Mouse (Mus musculus) heart, adult 8-10 months (tissue): ENCODE measurements around the gene Oasl1. TPM values are rescaled to one million over a fixed set of nuclear protein-coding genes. Genes with fewer than 3 reads are reported as not detected.
"Not testable (repeated sequence)": the region's sequence is repeated elsewhere in the genome, so short reads cannot be mapped to it uniquely, and the experiment has no call there.

Experiments
- DNase-seq: peaks from one replicate; pipeline ENCODE4 v3.0.0; 2022; ENCODE audit warnings: low spot score
- total RNA-seq, 4 experiments: library from RNA; stranded (reverse); gene quantifications; 2 replicates each; pipeline ENCODE4 v1.2.4; 2022

The Oasl1 gene
- total RNA-seq: under 1 TPM; 0.44 to 0.72 (median 0.59) TPM

- peak; percentile 42 for DNase-seq
Observed at GRCm38 (mm10) chr5:114922998-114923473, at the start of gene Oasl1. TSS of gene Oasl1 (plus strand) at chr5:114923240.

- DNase-seq: no peak
Observed at GRCm38 (mm10) chr5:114875858-114876257, 47.2 kb upstream of the Oasl1 start.

GRCm38 (mm10) chr5:114876331-114876730 is 46.7 kb upstream of the Oasl1 start:
- DNase-seq: no peak

- DNase-seq: no peak
Observed at GRCm38 (mm10) chr5:114877487-114877886, 45.6 kb upstream of the Oasl1 start.

GRCm38 (mm10) chr5:114879399-114879798 is 43.6 kb upstream of the Oasl1 start:
- no peak for DNase-seq

- not testable (repeated sequence) for DNase-seq
Observed at GRCm38 (mm10) chr5:114882319-114882718, 40.7 kb upstream of the Oasl1 start.

- no peak for DNase-seq
Observed at GRCm38 (mm10) chr5:114883022-114883421, 40.0 kb upstream of the Oasl1 start.

- DNase-seq: no peak
Observed at GRCm38 (mm10) chr5:114886801-114887200, 36.2 kb upstream of the Oasl1 start.

GRCm38 (mm10) chr5:114888995-114889394 is 34.0 kb upstream of the Oasl1 start:
- no peak for DNase-seq

GRCm38 (mm10) chr5:114895542-114895941 is 27.5 kb upstream of the Oasl1 start:
- DNase-seq: no peak

- peak; percentile 19 for DNase-seq
Observed at GRCm38 (mm10) chr5:114896688-114897373, 26.2 kb upstream of the Oasl1 start, which contains the start of gene Oasl2. TSS of gene Oasl2 (plus strand) at chr5:114896936.

- peak; percentile 76 for DNase-seq
Observed at GRCm38 (mm10) chr5:114897374-114897793, 25.7 kb upstream of the Oasl1 start.

GRCm38 (mm10) chr5:114898857-114899256 is 24.2 kb upstream of the Oasl1 start:
- no peak for DNase-seq

GRCm38 (mm10) chr5:114902413-114902812 is 20.6 kb upstream of the Oasl1 start:
- DNase-seq: no peak

- no peak for DNase-seq
Observed at GRCm38 (mm10) chr5:114908598-114909305, 14.3 kb upstream of the Oasl1 start.

GRCm38 (mm10) chr5:114913686-114914085 is 9.4 kb upstream of the Oasl1 start:
- DNase-seq: no peak

GRCm38 (mm10) chr5:114914855-114915254 is 8.2 kb upstream of the Oasl1 start:
- DNase-seq: no peak

- DNase-seq: no peak
Observed at GRCm38 (mm10) chr5:114915854-114916253, 7.2 kb upstream of the Oasl1 start.

GRCm38 (mm10) chr5:114916777-114917176 is 6.3 kb upstream of the Oasl1 start:
- DNase-seq: no peak

GRCm38 (mm10) chr5:114917357-114917756 is 5.7 kb upstream of the Oasl1 start:
- not testable (repeated sequence) for DNase-seq

- no peak for DNase-seq
Observed at GRCm38 (mm10) chr5:114921551-114922365, 1.3 kb upstream of the Oasl1 start.

GRCm38 (mm10) chr5:114922366-114922731 is 691 bp upstream of the Oasl1 start:
- DNase-seq: no peak
